Mouse (Mus musculus): Measurements from ENCODE around the gene Rint1. TPM values are rescaled to one million over a fixed set of nuclear protein-coding genes. Genes with fewer than 3 reads are reported as not detected.
"Not testable (repeated sequence)": the region's sequence is repeated elsewhere in the genome, so short reads cannot be mapped to it uniquely, and the experiment has no call there.

Rint1 gene
- polyA plus RNA-seq, 1 experiment from 2014 or later: 33.8 TPM

DNA sequence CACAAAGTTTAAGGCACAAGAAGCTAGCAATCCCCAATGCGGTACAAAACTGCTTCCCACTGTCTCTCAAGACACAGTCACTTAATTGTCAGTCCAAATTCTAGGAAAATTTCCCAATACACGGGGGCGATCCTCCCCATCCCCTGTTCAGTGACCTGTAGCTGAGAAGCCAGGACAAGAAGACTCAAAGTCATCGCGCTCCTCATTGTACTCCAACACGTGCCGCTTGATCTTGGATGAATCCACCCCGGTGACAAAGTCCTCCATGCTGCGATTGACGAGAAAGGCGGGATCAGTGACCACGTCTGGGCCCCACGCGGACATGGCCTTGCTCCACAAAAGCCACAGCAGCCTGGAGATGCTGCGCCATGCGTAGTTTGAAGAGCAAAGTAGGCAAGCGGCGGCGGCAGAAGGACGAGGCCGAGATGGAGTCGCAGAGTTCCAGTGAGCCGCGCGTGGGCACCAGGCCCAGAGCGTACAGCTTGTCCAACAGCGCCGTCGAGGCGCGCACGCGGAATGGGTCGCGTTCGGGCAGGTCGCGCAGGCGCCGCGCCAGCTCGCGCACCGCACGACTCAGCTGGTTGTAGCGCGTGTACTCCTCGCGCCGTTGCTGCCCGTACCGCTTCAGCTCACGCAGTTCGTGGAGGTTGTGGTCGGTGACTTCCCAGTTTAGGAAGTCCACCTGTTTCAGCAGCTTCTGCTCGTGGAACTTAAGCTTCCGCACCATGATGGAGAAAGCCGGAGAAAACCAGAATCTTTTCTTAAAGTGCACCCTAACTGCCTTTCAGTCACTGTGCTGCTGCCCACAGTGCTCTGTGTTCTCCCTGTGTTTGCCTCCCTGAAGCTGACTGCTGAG lies 43.6 kb downstream of the Rint1 start:
- Histone ChIP-seq H3K4me2 (peak overlapping the region; percentile 38), H3K9me3 (no peaks in the 10 kb centered on the region), H3K9ac (no peak overlapping the region), H3K27me3 (peaks cover 26% of the 10 kb centered on the region), H3K4me1 (replicated peaks) (peaks cover 3% of the 10 kb centered on the region; the same call in 1 of the 2 replicates), H3K27ac (replicated peaks) (no peak overlapping the region), H3K4me3 (peak overlapping the region; percentile 19), H3K36me3 (no peaks in the 10 kb centered on the region)
- WGBS: 41% methylated on average over 58 of the region's 58 CpGs
- ATAC-seq (ENCODE audit: low read depth): no peak

DNA sequence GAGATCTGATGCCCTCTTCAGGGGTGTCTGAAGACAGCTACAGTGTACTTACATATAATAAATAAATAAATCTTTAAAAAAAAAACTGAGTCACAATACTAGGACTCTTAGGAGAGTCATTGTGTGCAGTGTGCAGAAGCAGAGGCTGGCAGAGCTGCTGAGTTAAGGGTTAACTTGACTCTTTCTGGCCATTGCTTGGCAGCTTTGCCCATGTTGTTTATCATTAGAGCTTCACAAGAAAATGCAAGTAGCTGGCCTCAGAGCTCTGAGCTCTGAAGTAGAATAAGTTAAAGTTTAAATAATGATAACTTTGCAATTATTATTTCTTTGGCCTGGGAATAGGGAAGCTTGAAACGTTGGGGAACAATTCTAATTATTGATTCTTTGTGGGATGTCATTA lies 48.2 kb downstream of the Rint1 start:
- not testable (repeated sequence) for H3K4me2 ChIP-seq; H3K9me3 ChIP-seq; H3K4me3 ChIP-seq; H3K9ac ChIP-seq; H3K4me1 ChIP-seq (replicated peaks); H3K27ac ChIP-seq (replicated peaks); ATAC-seq (ENCODE audit: low read depth)
- Histone ChIP-seq H3K36me3 (peaks cover 22% of the 10 kb centered on the region), H3K27me3 (peaks cover 16% of the 10 kb centered on the region)
- WGBS: 72% methylated on average over 1 of the region's 1 CpGs

GRCm38 (mm10) chr5:23838158-23838557 lies 50.6 kb downstream of the Rint1 start:
- Histone ChIP-seq H3K4me3 (no peak overlapping the region), H3K4me1 (replicated peaks) (peaks cover 15% of the 10 kb centered on the region), H3K36me3 (peaks cover 27% of the 10 kb centered on the region), H3K9me3 (no peaks in the 10 kb centered on the region), H3K27me3 (no peaks in the 10 kb centered on the region), H3K4me2 (no peak overlapping the region), H3K27ac (replicated peaks) (no peak overlapping the region), H3K9ac (no peak overlapping the region)
- WGBS: 90% methylated on average over 7 of the region's 7 CpGs
- no peak for ATAC-seq (ENCODE audit: low read depth)

DNA sequence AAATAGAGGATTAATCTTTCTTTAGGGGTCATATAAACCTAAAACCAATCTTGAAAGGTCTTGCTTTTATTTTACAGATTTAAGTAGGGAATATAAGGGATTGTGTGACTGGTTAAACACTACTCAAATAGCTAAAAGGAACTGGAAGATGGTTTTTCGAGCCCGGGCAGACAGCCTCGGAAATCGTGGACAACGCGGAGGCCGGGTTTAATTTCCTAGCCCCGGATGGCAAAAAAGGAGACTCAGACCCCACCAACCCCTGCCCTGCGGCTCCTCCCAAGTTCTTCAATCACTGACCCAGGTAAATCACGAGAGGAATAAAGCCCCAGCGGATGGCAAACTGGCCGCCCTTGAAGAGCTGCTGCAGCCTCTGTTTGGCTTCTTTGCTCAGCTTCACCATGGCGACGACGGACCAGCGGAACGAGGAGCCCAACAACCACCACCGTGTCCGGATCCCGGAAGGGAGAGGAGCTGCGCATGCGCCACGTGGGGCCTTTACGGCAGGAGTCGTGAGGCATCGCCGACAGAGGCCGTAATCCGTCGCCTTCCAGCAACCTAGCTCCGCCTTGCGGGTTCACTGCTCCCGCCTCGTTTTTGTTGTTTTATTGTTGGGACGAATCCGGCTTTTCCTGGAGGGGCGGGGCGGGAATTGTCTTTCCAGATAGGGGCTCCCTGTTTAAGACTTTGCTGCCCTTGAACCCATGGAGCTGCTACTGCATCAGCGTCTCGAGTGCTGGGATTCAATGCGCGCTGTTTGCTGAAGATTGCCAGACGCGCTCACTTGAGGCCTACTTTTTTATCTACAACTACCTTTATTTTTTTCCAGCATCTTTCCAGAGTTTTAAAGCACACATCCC lies 56.4 kb downstream of the Rint1 start, which contains the start of gene Tomm7:
TSS of gene Tomm7 (minus strand) at position 488 of the 857 bp plus-strand sequence.
- peak within 1 kb of the TSS; percentile 62 for H3K4me3 ChIP-seq
- under 1% methylated on average over 44 of the region's 44 CpGs for WGBS

DNA sequence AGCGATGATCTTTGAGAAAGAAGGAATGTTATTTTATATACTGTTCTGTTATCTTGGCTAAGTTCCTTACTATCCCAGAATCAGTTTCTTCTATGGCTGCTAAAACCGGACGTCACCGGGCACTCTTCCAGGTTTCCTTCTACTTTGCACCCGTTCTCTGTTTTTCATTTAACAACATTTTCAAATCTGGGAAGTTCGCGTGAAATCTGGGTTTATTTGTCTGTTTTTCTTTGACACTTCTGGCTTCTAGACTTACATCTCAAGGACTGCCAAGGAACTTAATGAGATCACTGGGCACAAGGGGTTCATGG lies 57.0 kb downstream of the Rint1 start:
- 40% methylated on average over 7 of the region's 7 CpGs for WGBS
- Histone ChIP-seq H3K4me1 (replicated peaks) (peaks cover 27% of the 10 kb centered on the region), H3K27me3 (no peaks in the 10 kb centered on the region), H3K9ac (peak overlapping the region; percentile 68), H3K27ac (replicated peaks) (peak overlapping the region; percentile 87), H3K36me3 (peaks cover 10% of the 10 kb centered on the region), H3K4me3 (peak overlapping the region; percentile 62), H3K9me3 (no peaks in the 10 kb centered on the region), H3K4me2 (peak overlapping the region; percentile 69)
- 0 out of 2 replicates have a peak, but pooled peaks have one; percentile 20 for ATAC-seq (ENCODE audit: low read depth)

More for the DNA sequence above, 56.4 kb downstream of the Rint1 start, which contains the start of gene Tomm7:
- Histone ChIP-seq H3K36me3 (peaks cover 16% of the 10 kb centered on the region), H3K4me1 (replicated peaks) (peaks cover 27% of the 10 kb centered on the region), H3K9ac (peak within 1 kb of the TSS; percentile 81), H3K27ac (replicated peaks) (peak within 1 kb of the TSS; percentile 87), H3K27me3 (no peaks in the 10 kb centered on the region), H3K4me2 (peak within 1 kb of the TSS; percentile 69), H3K9me3 (no peaks in the 10 kb centered on the region)
- peak; percentile 93 for ATAC-seq (ENCODE audit: low read depth)

DNA sequence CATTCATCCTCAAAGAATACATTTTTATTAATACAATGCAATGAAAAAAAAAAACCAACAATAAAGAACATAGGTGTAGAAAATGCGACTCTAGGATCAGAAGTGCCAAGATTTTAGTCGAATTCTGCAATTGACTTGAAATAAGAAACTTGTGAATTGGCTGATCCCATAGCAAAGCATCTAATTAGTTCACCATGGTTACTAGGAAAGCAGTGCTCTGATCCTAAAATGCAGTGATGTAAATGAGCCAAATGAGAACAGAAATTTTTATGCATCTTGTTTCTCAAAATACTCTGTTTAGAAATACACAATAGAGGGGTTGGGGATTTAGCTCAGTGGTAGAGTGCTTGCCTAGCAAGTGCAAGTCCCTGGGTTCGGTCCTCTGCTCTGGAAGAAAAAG lies 57.6 kb downstream of the Rint1 start:
- Histone ChIP-seq H3K4me3 (0 out of 2 replicates have a peak overlapping the region, but pooled peaks have one; percentile 62), H3K4me1 (replicated peaks) (peaks cover 27% of the 10 kb centered on the region), H3K9ac (no peak overlapping the region), H3K27ac (replicated peaks) (0 out of 2 replicates have a peak overlapping the region, but pooled peaks have one; percentile 87), H3K4me2 (peak overlapping the region; percentile 69), H3K9me3 (no peaks in the 10 kb centered on the region), H3K36me3 (peaks cover 6% of the 10 kb centered on the region; the same call in 1 of the 2 replicates), H3K27me3 (no peaks in the 10 kb centered on the region)
- WGBS: 83% methylated on average over 3 of the region's 3 CpGs
- no peak for ATAC-seq (ENCODE audit: low read depth)

DNA sequence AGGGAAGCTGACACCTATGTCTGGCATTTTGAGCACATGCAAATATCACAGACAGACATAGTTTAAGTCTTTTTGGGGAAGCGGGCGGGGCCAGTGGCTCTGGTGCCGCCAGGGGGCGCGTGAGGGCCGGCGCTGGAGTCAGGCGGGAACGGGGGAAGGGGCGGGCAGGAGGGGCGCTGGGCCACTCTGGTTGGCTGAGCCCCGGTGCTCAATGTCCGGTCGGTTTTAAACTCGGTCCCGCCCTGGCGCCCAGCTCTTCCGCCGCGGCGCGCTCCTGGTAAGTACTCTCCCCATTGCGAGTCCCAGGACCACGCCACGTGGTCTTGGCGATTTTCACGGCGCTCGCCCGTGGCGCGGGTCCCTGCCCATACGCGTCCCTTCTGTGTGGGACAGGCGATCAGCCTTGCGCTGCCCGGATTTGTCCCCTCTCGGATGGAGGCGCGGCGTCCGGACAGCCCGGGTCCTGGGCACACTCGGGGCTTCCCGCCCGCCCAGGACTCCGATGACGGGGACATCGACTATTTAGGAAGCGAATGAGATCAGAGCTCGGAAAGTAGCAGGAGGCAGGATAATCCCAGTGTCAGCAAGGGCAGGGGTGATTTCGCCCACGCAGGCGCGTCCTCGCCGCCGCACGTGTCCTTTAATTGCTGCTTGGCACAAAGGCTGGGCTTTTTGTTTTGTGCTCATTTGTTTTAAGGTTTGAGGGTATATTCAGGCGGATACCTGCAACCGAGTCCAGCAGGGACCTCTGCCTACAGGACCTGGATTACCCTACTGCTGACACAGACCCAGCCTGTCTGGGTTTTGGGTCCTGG lies 63.0 kb downstream of the Rint1 start:
- Histone ChIP-seq H3K4me2 (peak overlapping the region; percentile 63), H3K9ac (peak overlapping the region; percentile 85), H3K36me3 (peaks cover 32% of the 10 kb centered on the region), H3K27ac (replicated peaks) (peak overlapping the region; percentile 80), H3K27me3 (no peaks in the 10 kb centered on the region), H3K9me3 (no peaks in the 10 kb centered on the region), H3K4me1 (replicated peaks) (peaks cover 10% of the 10 kb centered on the region), H3K4me3 (peak overlapping the region; percentile 87)
- peak; percentile 97 for ATAC-seq (ENCODE audit: low read depth)
- under 1% methylated on average over 60 of the region's 61 CpGs for WGBS

DNA sequence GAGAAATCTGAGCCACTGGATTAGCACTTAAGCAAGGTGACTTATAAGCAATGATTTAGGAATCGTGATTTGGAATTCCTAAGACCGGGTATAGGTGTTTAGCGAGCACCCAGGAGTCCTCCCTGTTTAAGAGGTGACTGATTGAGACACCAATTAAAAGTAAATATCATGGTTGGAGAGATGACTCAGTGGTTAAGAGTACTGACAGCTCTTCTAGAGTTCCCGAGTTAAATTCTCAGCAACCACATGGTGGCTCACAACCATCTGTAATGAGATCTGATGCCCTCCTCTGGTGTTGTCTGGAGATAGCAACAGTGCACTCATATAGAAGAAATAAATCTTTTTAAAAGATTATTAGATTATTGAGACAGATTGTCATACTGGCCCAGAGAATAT lies 63.6 kb downstream of the Rint1 start:
- not testable (repeated sequence) for H3K9me3 ChIP-seq; H3K27me3 ChIP-seq; H3K4me1 ChIP-seq (replicated peaks)
- H3K4me2 ChIP-seq: peak overlapping the region; percentile 63
- peaks cover 38% of the 10 kb centered on the region for H3K36me3 ChIP-seq
- peak overlapping the region; percentile 85 for H3K9ac ChIP-seq
- 18% methylated on average over 4 of the region's 4 CpGs for WGBS
- peak overlapping the region; percentile 87 for H3K4me3 ChIP-seq
- peak; percentile 28; the same call in 1 of the 2 replicates for ATAC-seq (ENCODE audit: low read depth)
- peak overlapping the region; percentile 80; the same call in 1 of the 2 replicates for H3K27ac ChIP-seq (replicated peaks)

GRCm38 (mm10) chr5:23852916-23853315 lies 65.4 kb downstream of the Rint1 start:
- ATAC-seq (ENCODE audit: low read depth); H3K27ac ChIP-seq (replicated peaks); H3K9me3 ChIP-seq; H3K27me3 ChIP-seq; H3K9ac ChIP-seq; H3K4me1 ChIP-seq (replicated peaks); H3K4me3 ChIP-seq; H3K4me2 ChIP-seq: not testable (repeated sequence)
- peaks cover 56% of the 10 kb centered on the region for H3K36me3 ChIP-seq
- 91% methylated on average over 1 of the region's 1 CpGs for WGBS

DNA sequence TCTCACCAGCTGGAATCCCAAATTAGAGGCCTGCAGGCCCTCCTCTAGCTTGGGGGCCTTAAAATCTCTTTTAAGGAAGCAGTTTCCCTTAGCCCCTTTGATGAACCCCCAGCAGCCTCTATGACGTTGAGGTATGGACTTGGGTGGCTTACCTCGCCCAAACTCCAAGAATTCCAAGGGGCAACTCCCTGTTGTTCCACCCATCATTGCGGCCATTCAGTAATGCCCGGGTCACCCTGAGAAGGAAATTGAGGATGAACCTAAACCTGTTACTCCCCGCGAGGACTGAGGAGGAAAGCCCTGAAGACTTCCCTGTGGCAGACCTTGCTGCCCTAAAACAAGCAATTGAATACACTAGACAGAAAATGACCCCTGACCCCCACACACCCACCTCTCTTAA lies 68.0 kb downstream of the Rint1 start:
- Histone ChIP-seq H3K4me1 (replicated peaks) (peaks cover 10% of the 10 kb centered on the region), H3K27me3 (no peaks in the 10 kb centered on the region), H3K27ac (replicated peaks) (no peak overlapping the region), H3K36me3 (peaks cover 59% of the 10 kb centered on the region), H3K4me3 (no peak overlapping the region), H3K4me2 (no peak overlapping the region), H3K9me3 (no peaks in the 10 kb centered on the region), H3K9ac (no peak overlapping the region)
- 90% methylated on average over 6 of the region's 6 CpGs for WGBS
- no peak for ATAC-seq (ENCODE audit: low read depth)

- 91% methylated on average over 1 of the region's 1 CpGs for WGBS
- Histone ChIP-seq H3K36me3 (peaks cover 59% of the 10 kb centered on the region), H3K4me2 (no peak overlapping the region)
Observed at GRCm38 (mm10) chr5:23856164-23856563, 68.7 kb downstream of the Rint1 start.

More at GRCm38 (mm10) chr5:23856164-23856563, 68.7 kb downstream of the Rint1 start:
- peaks cover 10% of the 10 kb centered on the region for H3K4me1 ChIP-seq (replicated peaks)
- no peaks in the 10 kb centered on the region for H3K27me3 ChIP-seq
- no peak for ATAC-seq (ENCODE audit: low read depth)
- H3K9ac ChIP-seq: no peak overlapping the region
- H3K27ac ChIP-seq (replicated peaks): no peak overlapping the region
- no peak overlapping the region for H3K4me3 ChIP-seq
- no peaks in the 10 kb centered on the region for H3K9me3 ChIP-seq
